Mouse (Mus musculus): ENCODE measurements around the gene Ccdc81. TPM values are rescaled to one million over a fixed set of nuclear protein-coding genes. Genes with fewer than 3 reads are reported as not detected.

Gene Ccdc81
- total RNA-seq, 2 experiments from 2014 or later: not detected

Other genes with a start within 250 kb of the Ccdc81 start
- 50.9 and 57.8 TPM in 2 replicates for gene Hikeshi, start 37.6 kb upstream of the Ccdc81 start, total RNA-seq (2014; fragmentation: Nextera tagmentation)
- 98.2 and 108 TPM in 2 replicates for gene Hikeshi, start 37.6 kb upstream of the Ccdc81 start, total RNA-seq (2017)
- gene Eed, start 77.4 kb upstream of the Ccdc81 start, total RNA-seq (2014; fragmentation: Nextera tagmentation): 89.6 and 108 TPM in 2 replicates
- gene Eed, start 77.4 kb upstream of the Ccdc81 start, total RNA-seq (2017): 130 and 164 TPM in 2 replicates
- 65.0 and 96.3 TPM in 2 replicates for gene Picalm, start 226.6 kb upstream of the Ccdc81 start, total RNA-seq (2014; fragmentation: Nextera tagmentation)
- gene Picalm, start 226.6 kb upstream of the Ccdc81 start, total RNA-seq (2017): 86.8 and 90.4 TPM in 2 replicates

Measured in granulocyte monocyte progenitor cell, adult 5-6 weeks (primary cell).